Mouse (Mus musculus) megakaryocyte, embryonic 14.5 days (primary cell): ENCODE measurements around the gene Col4a2. TPM values are rescaled to one million over a fixed set of nuclear protein-coding genes. Genes with fewer than 3 reads are reported as not detected.

Experiments used
- H3K27me3 ChIP-seq: replicated peaks from 2 replicates; pipeline ENCODE3; 2012; ENCODE audit warnings: inconsistent platforms
- H3K36me3 ChIP-seq: replicated peaks from 2 replicates; pipeline ENCODE3; 2012; ENCODE audit warnings: low read length, inconsistent platforms, mixed read lengths
- H3K4me1 ChIP-seq: 2 replicates; pipeline ENCODE4 v1.6.1; 2012; ENCODE audit warnings: inconsistent platforms
- H3K4me3 ChIP-seq: replicated peaks from 2 replicates; pipeline ENCODE3; 2012; ENCODE audit warnings: moderate library complexity, mild to moderate bottlenecking, inconsistent platforms
- H3K9me3 ChIP-seq: 2 replicates; pipeline ENCODE4 v1.6.1; 2012; ENCODE audit warnings: inconsistent platforms
- FLI1 ChIP-seq: IDR thresholded peaks from 2 replicates; pipeline ENCODE4 v1.6.1; 2012; ENCODE audit warnings: low read length, inconsistent platforms, mixed read lengths
- GATA1 ChIP-seq: IDR thresholded peaks from 3 replicates; pipeline ENCODE4 v1.6.1; 2012; ENCODE audit warnings: mixed read lengths, low read length, inconsistent platforms, borderline replicate concordance
- polyA plus RNA-seq: library from polyadenylated mRNA; stranded (reverse); fragments of >175 nt; gene quantifications from 2 replicates; pipeline ENCODE4 v1.2.3, GENCODE M21; 2012; ENCODE audit warnings: low replicate concordance; ENCODE audit not compliant: insufficient read depth

The Col4a2 gene
- polyA plus RNA-seq, 1 experiment: 1.0 TPM

- no peaks in the 10 kb centered on the region for H3K36me3 ChIP-seq
- no peak for TF ChIP-seq GATA1
- TF ChIP-seq FLI1: no peak
- H3K4me3 ChIP-seq: peak overlapping the region; percentile 19
- H3K4me1 ChIP-seq: peaks cover 51% of the 10 kb centered on the region
- peaks cover 7% of the 10 kb centered on the region for H3K9me3 ChIP-seq
- H3K27me3 ChIP-seq: peaks cover 81% of the 10 kb centered on the region
Observed at GRCm38 (mm10) chr8:11452152-11452551, 139.5 kb downstream of the Col4a2 start.

- peaks cover 53% of the 10 kb centered on the region for H3K4me1 ChIP-seq
- no peak for TF ChIP-seq FLI1
- peaks cover 79% of the 10 kb centered on the region for H3K27me3 ChIP-seq
- no peaks in the 10 kb centered on the region for H3K36me3 ChIP-seq
- H3K9me3 ChIP-seq: peaks cover 7% of the 10 kb centered on the region
- peak overlapping the region; percentile 64 for H3K4me3 ChIP-seq
Observed at GRCm38 (mm10) chr8:11452559-11452958, 140.0 kb downstream of the Col4a2 start.

- Histone ChIP-seq H3K4me3 (peak overlapping the region; percentile 64), H3K9me3 (peaks cover 7% of the 10 kb centered on the region), H3K36me3 (no peaks in the 10 kb centered on the region), H3K4me1 (peaks cover 57% of the 10 kb centered on the region), H3K27me3 (peaks cover 79% of the 10 kb centered on the region)
- TF ChIP-seq FLI1 (no peak), GATA1 (no peak)
Observed at GRCm38 (mm10) chr8:11452974-11453373, 140.4 kb downstream of the Col4a2 start.

- peaks cover 73% of the 10 kb centered on the region for H3K27me3 ChIP-seq
- TF ChIP-seq GATA1 (no peak), FLI1 (no peak)
Observed at GRCm38 (mm10) chr8:11454228-11454627, 141.6 kb downstream of the Col4a2 start.

GRCm38 (mm10) chr8:11457278-11457677 is 144.7 kb downstream of the Col4a2 start:
- Histone ChIP-seq H3K4me3 (no peak overlapping the region), H3K36me3 (no peaks in the 10 kb centered on the region), H3K27me3 (peaks cover 69% of the 10 kb centered on the region), H3K4me1 (peaks cover 50% of the 10 kb centered on the region), H3K9me3 (peaks cover 18% of the 10 kb centered on the region)
- TF ChIP-seq GATA1 (no peak), FLI1 (no peak)

More at GRCm38 (mm10) chr8:11454228-11454627, 141.6 kb downstream of the Col4a2 start:
- Histone ChIP-seq H3K4me1 (peaks cover 62% of the 10 kb centered on the region), H3K9me3 (peaks cover 7% of the 10 kb centered on the region), H3K4me3 (no peak overlapping the region), H3K36me3 (no peaks in the 10 kb centered on the region)

- Histone ChIP-seq H3K4me1 (peaks cover 50% of the 10 kb centered on the region), H3K4me3 (peak overlapping the region; percentile 33), H3K27me3 (peaks cover 68% of the 10 kb centered on the region), H3K9me3 (peaks cover 18% of the 10 kb centered on the region), H3K36me3 (no peaks in the 10 kb centered on the region)
- no peak for TF ChIP-seq GATA1
- no peak for TF ChIP-seq FLI1
Observed at GRCm38 (mm10) chr8:11457981-11458836, 145.6 kb downstream of the Col4a2 start.

- Histone ChIP-seq H3K4me1 (peaks cover 50% of the 10 kb centered on the region), H3K36me3 (no peaks in the 10 kb centered on the region), H3K27me3 (peaks cover 63% of the 10 kb centered on the region), H3K4me3 (no peak overlapping the region), H3K9me3 (peaks cover 18% of the 10 kb centered on the region)
- TF ChIP-seq FLI1: no peak
- no peak for TF ChIP-seq GATA1
Observed at GRCm38 (mm10) chr8:11459016-11459415, 146.4 kb downstream of the Col4a2 start.

- no peak for TF ChIP-seq GATA1
- no peak for TF ChIP-seq FLI1
- H3K27me3 ChIP-seq: peaks cover 46% of the 10 kb centered on the region
- H3K4me1 ChIP-seq: peaks cover 61% of the 10 kb centered on the region
- H3K36me3 ChIP-seq: no peaks in the 10 kb centered on the region
- H3K9me3 ChIP-seq: peaks cover 14% of the 10 kb centered on the region
- H3K4me3 ChIP-seq: no peak overlapping the region
Observed at GRCm38 (mm10) chr8:11460934-11461333, 148.3 kb downstream of the Col4a2 start.

GRCm38 (mm10) chr8:11461847-11462246 is 149.2 kb downstream of the Col4a2 start:
- Histone ChIP-seq H3K27me3 (peaks cover 41% of the 10 kb centered on the region), H3K4me1 (peaks cover 65% of the 10 kb centered on the region), H3K36me3 (no peaks in the 10 kb centered on the region), H3K4me3 (no peak overlapping the region), H3K9me3 (peaks cover 11% of the 10 kb centered on the region)
- TF ChIP-seq GATA1 (no peak), FLI1 (no peak)

- Histone ChIP-seq H3K9me3 (peaks cover 19% of the 10 kb centered on the region), H3K36me3 (peaks cover 6% of the 10 kb centered on the region), H3K4me1 (peaks cover 62% of the 10 kb centered on the region), H3K27me3 (peaks cover 37% of the 10 kb centered on the region), H3K4me3 (no peak overlapping the region)
- no peak for TF ChIP-seq FLI1
- no peak for TF ChIP-seq GATA1
Observed at GRCm38 (mm10) chr8:11462641-11463040, 150.0 kb downstream of the Col4a2 start.
